Mouse (Mus musculus) ZHBTc4 (cell line): ENCODE data around the gene Lamtor2.

ENCODE experiments used
- DNase-seq: peaks from one replicate; pipeline ENCODE4 v3.0.0-alpha.2; 2011; ENCODE audit warnings: low read depth, low spot score

The Lamtor2 gene

DNA sequence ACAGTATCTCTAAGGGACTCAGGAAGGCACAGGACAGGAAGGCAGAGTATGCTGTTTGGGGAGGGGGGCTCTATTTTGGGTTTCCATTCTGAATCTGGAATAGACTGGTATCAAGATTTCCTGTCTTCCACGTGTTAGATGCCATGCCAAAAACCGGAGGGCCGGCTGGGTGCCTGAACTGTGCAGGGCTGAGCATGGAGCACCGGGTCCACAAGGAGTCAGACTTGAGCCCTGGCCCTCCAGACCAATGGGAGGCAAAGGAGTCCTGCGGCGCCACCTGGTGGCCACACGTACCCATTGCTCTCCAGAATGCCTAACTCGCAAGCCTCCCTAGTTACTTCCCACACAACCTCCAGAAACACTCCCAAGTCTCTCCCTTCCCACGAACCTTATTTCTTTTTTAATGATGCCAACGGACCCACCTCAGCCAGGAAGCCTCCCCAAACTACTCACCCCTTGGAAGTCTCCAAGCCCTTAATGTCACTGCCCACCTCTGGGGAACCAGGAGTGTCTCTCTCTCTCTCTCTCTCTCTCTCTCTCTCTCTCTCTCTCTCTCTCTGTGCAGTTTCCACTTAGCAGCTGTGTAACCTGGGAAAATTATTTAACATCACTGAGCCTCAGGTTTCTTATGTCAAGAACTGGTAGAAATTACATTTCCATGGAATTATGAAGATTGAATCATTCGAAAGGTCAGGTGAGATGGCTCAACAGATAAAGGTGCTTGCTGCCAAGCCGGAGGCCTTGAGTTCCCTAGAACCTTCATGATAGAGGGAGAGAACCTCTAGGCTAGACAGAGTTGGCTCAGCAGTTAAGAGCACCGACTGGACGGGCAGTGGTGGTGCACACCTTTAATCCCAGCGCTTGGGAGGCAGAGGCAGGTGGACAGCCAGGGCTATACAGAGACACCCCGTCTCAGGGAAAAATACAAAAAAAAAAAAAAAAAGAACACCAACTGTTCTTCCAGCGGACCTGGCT lies 26.4 kb downstream of the Lamtor2 start:
- peak; percentile 95 for DNase-seq

DNA sequence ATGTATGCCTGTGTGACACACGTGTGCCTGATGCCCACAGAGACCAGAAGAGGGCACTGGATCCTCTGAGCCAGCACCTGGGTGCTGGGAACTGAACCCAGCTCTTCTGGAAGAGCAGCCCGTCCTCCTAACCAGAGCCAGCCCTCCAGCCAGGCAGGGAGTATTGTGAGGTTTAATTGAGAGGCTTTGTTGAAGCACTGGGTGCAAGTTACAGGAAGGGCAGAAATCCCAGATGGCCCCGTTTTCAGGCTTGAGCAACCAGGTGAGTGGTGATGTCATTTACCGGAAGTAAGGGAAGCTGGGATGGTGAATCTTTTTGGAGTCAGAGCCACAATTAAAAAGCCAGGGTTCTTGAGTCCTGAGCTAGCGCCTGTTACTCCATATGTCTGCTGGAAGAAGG lies 27.9 kb downstream of the Lamtor2 start:
- no peak for DNase-seq

DNA sequence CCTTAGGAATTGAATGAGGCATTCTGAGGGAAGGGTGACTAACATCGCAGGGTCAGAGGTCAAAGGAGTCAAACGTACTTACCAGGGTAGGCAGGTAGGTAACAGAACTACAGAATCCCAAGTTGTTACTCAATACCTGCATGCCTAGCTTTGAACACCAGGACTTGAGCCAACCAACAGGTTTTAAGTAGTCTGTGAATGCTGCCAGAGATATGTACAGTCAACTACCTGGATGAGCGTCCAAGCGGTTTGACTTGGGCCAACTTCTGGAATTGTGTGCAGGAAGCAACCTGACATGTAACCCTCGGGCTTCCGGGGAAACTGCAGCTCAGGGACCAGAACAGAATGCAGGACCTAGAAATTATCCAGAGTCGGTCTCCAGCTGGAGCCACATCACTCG lies 29.8 kb downstream of the Lamtor2 start:
- DNase-seq, result no peak

DNA sequence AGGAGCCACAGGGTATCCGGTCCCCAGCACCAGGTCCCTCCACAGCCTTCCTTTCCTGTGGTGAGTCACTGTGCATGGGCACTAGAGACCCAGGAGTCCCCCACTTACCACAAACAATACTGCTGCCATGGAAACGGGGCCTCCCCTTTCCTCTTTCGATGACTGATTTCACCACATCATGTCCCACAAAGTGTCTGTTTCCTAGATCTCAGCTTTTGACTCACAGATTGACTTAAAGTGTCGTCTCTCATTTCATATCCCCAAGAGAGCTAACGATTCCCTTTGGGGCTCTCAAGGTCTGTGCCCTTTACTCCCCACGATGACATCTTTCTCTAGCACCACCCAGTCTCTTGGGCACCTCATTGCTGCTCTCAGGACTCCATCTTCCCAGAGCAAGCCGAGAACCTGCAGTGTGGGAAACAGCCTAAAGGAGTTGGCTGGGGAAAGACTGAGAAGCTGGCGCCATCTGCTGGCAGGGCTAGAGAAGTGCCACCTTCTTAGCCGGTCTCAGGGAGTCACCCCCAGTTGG lies 31.0 kb downstream of the Lamtor2 start:
- peak; percentile 86 for DNase-seq

DNA sequence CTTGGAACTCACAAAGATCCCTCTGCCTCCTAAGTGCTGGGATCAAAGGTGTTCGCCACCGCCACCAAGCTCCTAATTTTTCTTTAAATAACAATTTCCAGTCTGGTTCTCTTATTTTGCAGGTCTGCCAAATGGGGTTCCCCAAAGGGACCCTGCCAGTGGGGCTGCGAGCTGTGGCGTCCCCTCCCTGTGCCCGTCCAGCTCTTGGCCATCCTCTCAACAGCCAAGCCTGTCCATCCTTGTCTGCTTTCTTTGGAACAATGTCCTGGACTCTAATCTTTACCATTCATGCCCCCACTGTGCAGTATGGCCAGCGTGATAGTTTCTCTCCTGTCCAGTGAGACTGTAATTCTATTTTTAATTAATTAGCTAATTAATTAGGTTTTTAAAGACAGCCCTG lies 31.7 kb downstream of the Lamtor2 start:
- no peak for DNase-seq

DNA sequence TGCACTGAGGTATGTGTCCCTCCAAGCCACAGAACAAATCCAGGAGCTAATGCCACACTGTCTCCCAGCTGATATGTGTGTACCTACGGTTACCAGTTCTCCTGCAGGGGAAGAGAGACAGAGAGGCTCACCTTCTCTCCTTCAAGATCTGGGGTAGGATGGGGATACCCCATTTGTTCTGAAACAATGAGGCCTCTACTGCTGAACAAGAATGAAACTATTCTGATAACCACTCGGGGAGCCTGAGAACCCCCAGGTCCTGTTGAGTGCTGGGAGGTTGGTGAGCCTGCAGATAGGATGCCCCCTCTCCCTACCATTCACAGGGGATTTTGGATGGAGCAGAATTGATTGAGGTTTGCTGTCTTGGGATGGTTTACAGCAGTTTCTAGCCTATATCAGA lies 32.8 kb downstream of the Lamtor2 start:
- DNase-seq, result no peak

DNA sequence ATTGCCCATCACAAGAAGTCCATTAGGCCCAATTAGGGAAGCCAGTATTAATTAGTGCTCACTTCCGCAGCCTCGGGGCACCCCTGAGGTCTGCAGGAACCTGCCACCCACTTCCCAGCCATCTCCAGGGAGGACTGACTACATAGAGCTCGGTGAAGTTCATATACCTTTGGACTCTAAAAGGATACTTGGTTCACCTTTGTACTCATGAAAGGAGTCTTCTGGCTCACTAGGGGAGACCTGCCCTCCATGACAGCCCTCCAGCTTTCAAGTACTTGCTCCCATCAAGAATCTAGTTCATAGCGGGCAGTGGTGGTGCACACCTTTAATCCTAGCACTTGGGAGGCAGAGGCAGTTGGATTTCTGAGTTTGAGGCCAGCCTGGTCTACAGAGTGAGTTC lies 34.5 kb downstream of the Lamtor2 start:
- DNase-seq, result no peak

DNA sequence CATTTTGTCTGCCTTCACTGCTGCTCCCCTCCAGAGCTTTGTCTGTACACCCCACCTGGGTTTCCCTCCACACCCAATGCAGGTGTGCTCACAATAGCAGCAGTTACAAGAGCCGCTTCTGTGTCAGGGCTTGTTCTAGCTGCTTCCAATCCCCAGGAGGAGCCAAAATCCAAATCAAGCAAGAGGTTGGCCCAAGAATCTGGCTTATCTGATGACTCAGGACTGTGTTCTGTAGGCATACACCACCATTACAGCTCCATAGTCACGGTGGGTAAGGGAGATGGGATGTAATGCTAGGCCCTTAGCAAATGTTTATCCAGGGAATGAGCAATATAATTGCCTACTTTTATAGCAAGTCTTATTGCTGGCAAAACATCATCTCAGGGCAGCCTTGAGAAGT lies 36.5 kb downstream of the Lamtor2 start:
- no peak for DNase-seq

DNA sequence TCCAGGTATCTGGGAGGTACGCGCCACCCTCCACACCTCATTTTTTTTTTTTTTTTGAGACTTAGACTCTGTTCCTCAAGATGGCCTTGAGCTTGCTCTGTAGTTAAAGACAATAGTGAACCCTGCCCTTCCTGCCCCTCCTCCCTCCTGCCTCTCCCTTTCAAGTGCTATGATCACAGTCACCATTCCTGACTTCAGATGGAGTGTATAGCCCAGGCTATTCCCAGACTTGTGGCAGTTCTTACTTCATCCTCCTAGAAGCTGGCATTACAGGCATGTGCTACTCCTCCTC lies 37.8 kb downstream of the Lamtor2 start:
- DNase-seq, result peak; percentile 57

DNA sequence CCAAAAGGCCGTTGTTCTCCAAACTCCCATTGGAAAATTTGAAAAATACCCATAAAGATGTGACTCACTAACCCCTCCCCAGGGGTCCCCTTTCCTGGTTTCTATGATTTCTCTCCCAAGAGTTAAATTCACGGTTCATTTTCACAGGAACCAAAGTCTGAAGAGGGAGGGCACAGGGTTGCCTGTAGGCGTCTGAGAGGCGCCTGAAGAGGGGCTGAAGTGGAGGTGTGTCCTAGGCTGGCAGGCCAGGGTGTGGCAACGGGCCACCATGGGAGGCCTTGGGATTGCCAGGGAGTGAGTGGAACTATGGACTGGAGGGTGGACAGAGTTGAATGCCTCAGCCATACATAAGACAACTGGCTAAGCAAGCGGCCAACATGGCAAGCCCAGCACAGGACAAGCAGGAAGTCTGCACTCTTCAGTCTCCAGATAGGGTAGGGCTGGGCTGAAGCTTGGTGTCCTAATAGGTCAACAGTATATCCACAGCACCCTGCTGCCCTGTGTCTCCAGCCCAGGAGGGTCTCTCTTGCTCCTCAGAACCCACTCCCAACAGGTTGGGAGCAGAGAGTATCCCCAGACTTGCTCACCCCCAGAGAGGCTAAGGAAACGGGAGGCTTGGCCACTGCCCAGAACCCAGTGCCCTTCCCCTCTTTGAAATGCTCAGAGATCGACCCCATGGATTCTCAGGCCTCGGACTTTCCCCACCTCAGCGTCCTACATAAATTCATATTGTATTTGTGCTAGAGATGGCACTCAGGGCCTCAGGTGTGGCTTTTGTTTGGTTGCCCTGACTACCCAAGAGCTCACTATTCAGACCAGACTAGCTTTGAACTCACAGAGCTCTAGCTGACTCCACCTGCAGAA lies 38.4 kb downstream of the Lamtor2 start:
- DNase-seq, result no peak

DNA sequence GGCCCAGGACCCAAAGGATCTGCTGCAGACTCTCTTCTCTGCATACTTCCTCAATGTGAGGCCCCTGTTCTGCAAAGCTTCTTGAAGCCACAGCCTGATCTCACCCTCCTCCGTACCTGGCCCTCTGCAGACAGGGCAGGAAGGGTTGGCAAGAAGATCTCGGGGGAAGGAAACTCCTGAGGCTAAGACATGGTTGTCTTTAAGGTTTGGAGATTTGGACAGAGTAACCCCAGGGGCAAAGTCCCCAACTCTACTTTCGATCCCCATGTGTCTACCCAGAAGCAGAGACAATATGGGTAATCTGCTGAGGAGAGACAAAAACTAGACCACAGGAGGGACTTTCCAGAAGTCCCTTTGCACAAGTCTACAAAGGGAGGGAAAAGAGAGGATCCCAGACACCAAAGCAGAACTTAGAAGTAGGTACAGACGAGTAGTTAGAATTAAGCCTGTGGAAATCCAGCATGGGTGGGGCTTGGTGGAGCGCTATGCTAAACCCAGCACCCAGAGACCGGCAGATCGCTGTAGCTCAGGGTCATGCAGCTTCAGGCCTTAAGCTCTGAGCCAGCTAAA lies 39.2 kb downstream of the Lamtor2 start:
- DNase-seq, result no peak

DNA sequence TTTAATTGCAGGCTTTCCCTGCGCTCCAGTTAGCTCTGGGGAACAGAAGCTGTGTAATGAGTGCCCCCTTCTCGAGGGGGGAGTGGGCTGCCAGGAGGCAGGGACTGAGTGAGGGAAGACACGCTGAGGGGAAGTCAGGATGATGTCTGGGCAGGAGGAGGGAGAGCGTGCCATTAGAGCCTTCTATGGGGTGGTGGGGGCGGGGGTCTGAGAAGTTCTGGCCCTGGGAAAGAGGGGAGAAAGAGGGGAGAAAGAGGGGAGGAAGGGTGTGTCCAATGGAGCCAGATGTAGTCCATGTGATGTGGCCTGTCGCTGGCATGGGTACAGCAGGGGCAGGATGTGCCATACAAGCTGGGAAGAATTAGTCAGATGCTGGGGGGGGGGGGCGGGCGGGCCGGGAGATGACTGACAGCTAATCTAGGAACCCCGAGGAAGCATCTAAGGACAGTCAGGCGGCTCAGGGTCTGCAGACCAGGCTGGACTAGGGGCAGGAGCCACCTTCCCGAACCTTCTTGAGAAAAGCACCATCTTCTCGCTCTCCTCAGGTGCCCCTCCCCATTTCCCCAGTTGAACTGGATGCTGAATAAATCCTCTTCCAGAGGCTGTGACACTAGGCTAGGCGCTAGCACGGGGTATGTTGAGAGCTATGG lies 39.9 kb downstream of the Lamtor2 start:
- DNase-seq, result no peak

DNA sequence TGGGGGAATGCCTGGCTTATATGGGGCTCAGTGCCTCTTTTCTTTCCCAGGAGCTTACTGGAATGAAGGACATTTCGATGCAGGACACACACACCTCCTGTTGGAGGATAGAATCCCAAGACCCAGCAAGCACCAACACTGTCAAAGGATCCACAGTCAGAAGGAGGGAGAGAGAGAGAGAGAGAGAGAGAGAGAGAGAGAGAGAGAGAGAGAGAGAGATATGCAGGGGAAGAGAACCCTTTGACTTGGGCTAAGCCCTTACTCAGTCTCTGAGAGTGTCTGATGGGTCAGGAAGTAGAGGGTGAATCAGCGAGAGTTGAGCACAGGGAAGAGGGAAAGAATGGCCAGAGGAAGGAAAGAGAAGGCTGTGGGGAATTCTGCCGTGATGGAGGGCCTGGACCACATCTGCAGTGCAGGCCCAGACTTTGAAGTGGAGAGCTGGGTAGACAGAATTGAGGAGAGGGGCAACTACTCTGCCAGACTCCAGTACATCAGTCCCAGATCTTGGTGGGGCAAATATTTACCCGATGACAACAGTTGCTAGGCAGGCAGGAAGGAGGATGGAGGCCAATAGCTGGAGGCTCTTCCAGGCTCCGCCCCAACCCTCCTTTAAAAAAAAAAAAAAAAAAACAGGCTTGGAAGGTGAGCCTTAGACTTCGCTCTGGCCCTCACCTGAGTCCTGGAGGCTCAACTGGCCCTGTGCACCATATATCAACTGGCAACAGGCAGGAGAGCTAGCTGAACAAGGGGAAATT lies 40.6 kb downstream of the Lamtor2 start:
- no peak for DNase-seq

DNA sequence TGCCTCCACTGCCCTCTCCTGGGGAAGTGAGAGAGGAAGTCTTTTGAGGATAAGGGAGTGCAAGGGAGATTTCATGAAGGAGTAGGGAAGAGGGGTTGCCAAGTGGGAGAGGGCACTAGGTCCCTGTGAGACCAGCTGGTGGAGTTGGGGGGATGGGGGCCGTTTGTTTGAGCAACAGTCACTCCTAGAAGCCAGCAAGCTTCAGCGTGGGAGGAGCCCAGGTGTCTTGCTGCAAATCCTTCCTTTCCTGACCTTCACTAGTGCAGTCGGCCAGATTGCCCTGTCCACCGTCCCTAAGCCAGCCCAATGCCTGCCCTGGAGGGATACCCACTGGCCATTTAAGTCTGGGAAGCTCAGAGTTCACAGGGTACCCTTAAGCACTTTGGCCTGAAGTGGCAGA lies 41.3 kb downstream of the Lamtor2 start:
- no peak for DNase-seq

DNA sequence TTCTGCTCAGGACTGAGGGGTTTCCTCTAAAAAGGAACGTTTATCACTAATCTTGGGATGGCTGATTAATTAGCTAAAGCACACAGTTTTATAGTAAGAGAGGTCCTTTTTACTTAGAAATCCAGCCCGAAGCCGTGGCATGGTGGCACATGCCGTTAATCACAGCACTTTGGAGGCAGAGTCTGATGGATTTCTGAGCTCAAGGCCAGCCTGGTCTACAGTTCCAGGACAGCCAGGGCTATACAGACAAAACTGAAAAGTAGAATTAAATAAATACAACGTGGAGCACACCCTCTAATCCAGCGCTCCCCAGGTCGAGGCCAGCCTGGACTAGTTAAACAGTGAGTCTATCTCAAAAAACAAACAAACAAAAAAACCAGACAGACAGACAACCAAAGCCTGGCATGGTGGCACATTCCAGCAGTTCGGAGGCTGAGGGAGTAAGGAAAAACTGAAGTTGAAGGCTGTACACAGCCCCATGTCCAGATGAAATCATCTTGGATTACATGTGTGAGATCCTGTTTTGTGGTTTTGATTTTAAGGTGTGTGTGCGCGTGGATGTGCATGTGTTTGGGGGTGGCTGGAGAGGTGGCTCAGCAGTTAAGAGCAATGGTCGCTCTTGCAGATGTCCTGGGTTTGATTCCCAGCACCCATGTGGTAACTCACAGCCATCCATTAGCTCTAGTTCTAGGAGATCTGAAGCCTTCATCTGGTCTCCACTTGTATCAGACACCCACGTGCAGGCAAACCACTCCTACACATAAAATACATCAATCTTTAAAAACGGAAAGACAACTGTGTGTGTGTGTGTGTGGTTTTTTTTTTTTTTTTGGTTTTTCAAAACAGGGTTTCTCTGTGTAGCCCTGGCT lies 42.2 kb downstream of the Lamtor2 start:
- no peak for DNase-seq

DNA sequence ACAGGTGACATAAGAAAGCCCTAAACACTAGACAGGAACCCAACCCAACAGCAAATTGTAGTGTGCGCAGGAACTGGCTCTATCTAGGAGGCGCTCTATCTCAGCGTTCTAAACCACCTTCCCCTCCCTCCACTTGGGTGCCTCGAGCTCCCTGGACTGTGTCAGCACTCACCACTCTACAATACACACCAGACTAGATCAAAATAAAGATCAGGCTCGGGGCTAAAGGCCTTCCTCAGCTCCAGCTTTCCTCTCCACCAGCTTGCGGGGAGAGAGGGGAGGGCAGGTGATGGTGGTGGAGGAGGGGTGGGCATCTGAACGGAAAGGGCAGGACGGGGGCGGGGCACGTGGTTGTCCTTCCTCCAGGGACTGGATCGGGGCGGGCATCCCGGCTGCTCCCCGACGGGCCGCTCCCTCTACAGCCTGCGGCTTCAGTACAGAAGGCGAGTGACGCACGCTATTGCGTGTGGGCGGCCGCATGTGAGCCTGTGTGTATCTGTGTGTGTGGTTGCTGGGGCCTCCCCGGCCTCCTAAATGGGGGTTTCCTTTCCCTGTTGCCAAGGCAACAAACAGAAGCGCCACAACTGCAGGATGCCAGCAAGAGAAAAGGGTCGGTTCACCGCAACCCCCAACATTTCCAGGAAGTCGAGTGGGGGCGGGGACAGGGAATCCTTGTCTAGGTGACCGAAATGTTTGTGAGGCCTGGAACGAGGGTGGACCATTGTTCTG lies 43.0 kb downstream of the Lamtor2 start, which contains the start of gene Lmna:
Lmna (minus strand) TSS at position 265 of the 729 bp plus-strand sequence.
- DNase-seq, result peak; percentile 98

DNA sequence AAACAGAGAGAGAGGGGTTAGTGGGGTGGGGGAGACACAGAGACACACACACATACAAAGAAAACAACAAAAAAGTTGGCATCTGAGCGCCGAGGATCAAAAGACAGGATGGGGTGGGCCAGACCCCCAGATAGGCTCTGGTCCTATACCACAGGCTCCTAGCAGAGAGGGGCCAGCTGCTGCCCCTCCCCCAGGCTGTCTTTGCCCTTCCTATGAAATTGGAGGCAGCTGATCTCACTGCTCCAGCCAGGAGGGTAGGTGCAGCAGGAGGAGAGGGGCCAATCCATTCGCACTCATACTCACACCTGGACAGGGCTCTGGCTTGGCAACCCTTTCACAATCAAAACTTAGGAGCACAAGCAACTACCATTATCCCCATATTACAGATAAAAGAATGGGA lies 43.6 kb downstream of the Lamtor2 start:
- DNase-seq, result no peak

DNA sequence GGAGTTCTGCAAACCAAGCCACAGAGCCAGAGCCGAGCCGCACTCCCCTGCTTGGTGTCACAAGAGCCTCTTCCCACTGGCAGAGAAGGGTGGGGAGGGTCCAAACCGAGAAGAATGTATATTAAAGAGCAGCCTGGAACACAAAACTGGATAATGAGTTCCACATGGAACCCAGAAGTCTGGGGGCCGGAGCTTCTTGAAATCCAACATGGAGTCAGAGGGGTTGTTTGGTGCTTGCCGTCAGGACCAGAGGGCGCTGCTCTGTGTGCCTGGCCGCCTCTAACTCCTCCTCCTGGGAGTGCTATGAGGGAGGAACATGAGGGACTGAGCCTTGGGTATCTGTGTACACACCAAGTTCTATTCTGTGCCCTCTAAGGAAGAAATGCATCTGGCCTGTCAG lies 47.1 kb downstream of the Lamtor2 start:
- DNase-seq, result peak; percentile 67

DNA sequence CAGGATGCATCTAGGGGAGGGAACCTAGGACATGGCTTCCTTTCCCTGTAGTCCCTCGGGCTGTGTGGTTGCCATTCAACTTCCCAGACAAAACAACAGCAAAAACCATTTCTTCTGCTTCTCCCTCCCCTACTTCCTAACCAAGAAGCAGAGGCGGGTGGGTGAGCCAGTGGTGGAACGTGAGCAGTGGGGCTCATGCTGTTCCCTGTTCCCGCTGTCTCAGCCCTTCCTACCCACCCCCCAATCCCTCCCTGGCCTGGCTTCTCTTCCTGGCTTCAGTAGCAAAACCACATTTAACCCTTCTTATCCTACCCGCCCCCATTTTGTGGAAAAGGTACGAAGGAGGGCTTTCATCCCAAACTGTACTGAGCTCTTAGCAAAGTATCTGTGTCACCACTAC lies 47.8 kb downstream of the Lamtor2 start:
- DNase-seq, result no peak
